Mouse (Mus musculus): ENCODE data around the gene Trim61. TPM values are rescaled to one million over a fixed set of nuclear protein-coding genes. Genes with fewer than 3 reads are reported as not detected.

Gene Trim61
- polyA plus RNA-seq (2021) = 1.8 TPM

DNA sequence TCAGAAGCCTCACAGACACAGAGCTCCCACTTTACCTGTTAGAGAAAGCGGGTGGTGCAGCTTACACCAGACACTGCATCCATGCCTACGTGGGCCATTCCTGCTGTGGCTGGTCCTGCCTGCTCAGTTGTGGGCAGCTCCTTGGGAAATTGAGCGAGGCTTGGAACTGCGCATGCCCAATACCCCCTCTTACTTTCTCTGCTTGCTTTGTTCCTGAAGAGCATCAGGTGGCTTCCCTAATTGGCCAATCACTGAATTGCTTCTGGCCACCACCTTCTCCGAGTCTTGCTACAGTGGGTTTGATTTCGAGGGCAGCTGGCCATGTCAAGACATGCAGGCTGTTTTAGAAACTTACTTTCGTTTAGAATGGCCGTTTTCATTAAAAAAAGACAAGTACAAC is at the start of gene Trim61, which contains the start of gene Trim60:
Gene Trim61, minus strand, starts transcription at position 101 of the 400 bp plus-strand sequence.
Gene Trim60, minus strand, starts transcription at position 162 of the 400 bp plus-strand sequence.
- in situ Hi-C loops (cut with MboI; ENCODE audit: low pct_unique_long_range_greater_than_20kb) = no loop called here
- TF ChIP-seq CTCF (IDR thresholded peaks at IDR 0.05) = no peak
- ChIA-PET CTCF (interaction anchor here (0.7 kb wide), 2 partner anchors 91 to 92 kb away, joined by 3 read pairs; no protein-coding TSS in a partner anchor), POLR2A (interaction anchor here (0.7 kb wide), 1 partner anchor 307 kb away, joined by 3 read pairs; no protein-coding TSS in a partner anchor)
- H3K27me3 ChIP-seq = no peaks in the 10 kb centered on the region
- DNase-seq (ENCODE audit: low read depth, low spot score) (no peak), ATAC-seq (no peak)

GRCm38 (mm10) chr8:65067694-65068472 is 49.6 kb upstream of the Trim61 start:
- TF ChIP-seq CTCF (IDR thresholded peaks at IDR 0.05) = no peak
- CTCF ChIA-PET = interaction anchor here (1.1 to 1.5 kb wide), 3 partner anchors 10 to 85 kb away, joined by 3 read pairs; no protein-coding TSS in a partner anchor
- ATAC-seq (no peak), DNase-seq (ENCODE audit: low read depth, low spot score) (no peak)
- POLR2A ChIA-PET = interaction anchor here (0.5 to 0.6 kb wide), 2 partner anchors 16 to 452 kb away, joined by 3 to 7 read pairs; no protein-coding TSS in a partner anchor
- in situ Hi-C loops (cut with MboI; ENCODE audit: low pct_unique_long_range_greater_than_20kb) = no loop called here
- no peaks in the 10 kb centered on the region for H3K27me3 ChIP-seq

GRCm38 (mm10) chr8:65067031-65067430 is 48.7 kb upstream of the Trim61 start:
- in situ Hi-C loops (cut with MboI; ENCODE audit: low pct_unique_long_range_greater_than_20kb) = no loop called here
- ATAC-seq (no peak), DNase-seq (ENCODE audit: low read depth, low spot score) (no peak)
- no peak for TF ChIP-seq CTCF (IDR thresholded peaks at IDR 0.05)
- POLR2A ChIA-PET = no interaction called here
- H3K27me3 ChIP-seq = no peaks in the 10 kb centered on the region
- CTCF ChIA-PET = interaction anchor here (0.8 to 1.5 kb wide), 3 partner anchors 11 to 41 kb away, joined by 3 to 5 read pairs (median 3); no protein-coding TSS in a partner anchor

GRCm38 (mm10) chr8:65065622-65066021 is 47.3 kb upstream of the Trim61 start:
- no peak for TF ChIP-seq CTCF (IDR thresholded peaks at IDR 0.05)
- ChIA-PET POLR2A (interaction anchor here (0.6 kb wide), 1 partner anchor 38 kb away, joined by 5 read pairs; no protein-coding TSS in a partner anchor), CTCF (interaction anchor here (1.2 kb wide), 1 partner anchor 23 kb away, joined by 4 read pairs; no protein-coding TSS in a partner anchor)
- in situ Hi-C loops (cut with MboI; ENCODE audit: low pct_unique_long_range_greater_than_20kb) = no loop called here
- DNase-seq (ENCODE audit: low read depth, low spot score) (no peak), ATAC-seq (no peak)
- no peaks in the 10 kb centered on the region for H3K27me3 ChIP-seq

GRCm38 (mm10) chr8:65064071-65064470 is 45.7 kb upstream of the Trim61 start:
- ATAC-seq (no peak), DNase-seq (ENCODE audit: low read depth, low spot score) (no peak)
- no peaks in the 10 kb centered on the region for H3K27me3 ChIP-seq
- in situ Hi-C loops (cut with MboI; ENCODE audit: low pct_unique_long_range_greater_than_20kb) = no loop called here
- no peak for TF ChIP-seq CTCF (IDR thresholded peaks at IDR 0.05)
- CTCF ChIA-PET = interaction anchor here (0.6 to 2.1 kb wide), 5 partner anchors 11 to 40 kb away, joined by 3 to 6 read pairs (median 4); no protein-coding TSS in a partner anchor
- POLR2A ChIA-PET = no interaction called here

GRCm38 (mm10) chr8:65062195-65062594 is 43.9 kb upstream of the Trim61 start:
- ATAC-seq = no peak
- no peak for TF ChIP-seq CTCF (IDR thresholded peaks at IDR 0.05)
- POLR2A ChIA-PET = no interaction called here
- in situ Hi-C loops (cut with MboI; ENCODE audit: low pct_unique_long_range_greater_than_20kb) = no loop called here
- DNase-seq (ENCODE audit: low read depth, low spot score) = no peak
- H3K27me3 ChIP-seq = no peaks in the 10 kb centered on the region
- CTCF ChIA-PET = no interaction called here

DNA sequence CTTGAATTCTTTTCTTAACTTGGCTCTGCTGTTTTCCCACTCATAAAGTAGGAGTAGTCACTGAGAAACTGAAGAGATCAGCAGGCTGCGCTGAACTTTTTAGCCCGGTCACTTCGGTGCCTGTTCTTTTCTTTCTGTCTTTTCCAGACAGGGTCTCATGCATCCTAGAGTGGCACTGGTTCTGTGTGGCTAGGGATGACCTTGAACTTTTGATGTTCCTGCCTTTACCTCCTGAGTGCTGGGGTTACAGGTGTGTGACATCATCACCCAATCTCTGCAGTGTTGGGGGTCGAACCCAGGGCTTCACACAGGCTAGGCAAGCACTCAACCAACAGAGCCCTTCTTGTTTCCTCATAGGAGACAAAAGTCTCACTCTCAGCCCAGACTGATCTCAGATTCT is 38.4 kb upstream of the Trim61 start:
- POLR2A ChIA-PET = no interaction called here
- CTCF ChIA-PET = no interaction called here
- no peak for TF ChIP-seq CTCF (IDR thresholded peaks at IDR 0.05)
- H3K27me3 ChIP-seq = no peaks in the 10 kb centered on the region
- DNase-seq (ENCODE audit: low read depth, low spot score) = no peak
- ATAC-seq = no peak
- in situ Hi-C loops (cut with MboI; ENCODE audit: low pct_unique_long_range_greater_than_20kb) = no loop called here

DNA sequence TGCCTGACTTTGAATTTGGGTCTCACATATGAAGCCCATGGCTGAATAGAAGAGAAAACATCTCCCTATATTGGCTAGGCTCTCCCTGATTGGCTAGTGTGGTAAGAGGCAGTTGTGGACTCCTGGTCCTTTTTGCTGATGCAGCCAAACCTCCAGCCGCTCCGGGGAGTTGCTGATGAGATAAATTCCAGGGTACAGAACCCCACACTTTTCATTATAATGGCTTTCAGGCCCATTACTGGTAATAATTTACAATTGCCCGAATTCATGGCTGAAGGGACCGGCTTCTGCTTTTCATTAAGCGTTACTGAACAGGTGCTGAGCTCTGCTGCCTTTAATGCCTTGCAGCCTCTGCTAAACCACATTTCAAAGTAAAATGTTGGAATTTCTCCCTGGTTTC is 35.6 kb upstream of the Trim61 start:
- no peaks in the 10 kb centered on the region for H3K27me3 ChIP-seq
- ChIA-PET POLR2A (no interaction called here), CTCF (no interaction called here)
- DNase-seq (ENCODE audit: low read depth, low spot score) = no peak
- no peak for ATAC-seq
- in situ Hi-C loops (cut with MboI; ENCODE audit: low pct_unique_long_range_greater_than_20kb) = no loop called here
- TF ChIP-seq CTCF (IDR thresholded peaks at IDR 0.05) = no peak

- no peaks in the 10 kb centered on the region for H3K27me3 ChIP-seq
- no peak for TF ChIP-seq CTCF (IDR thresholded peaks at IDR 0.05)
- in situ Hi-C loops (cut with MboI; ENCODE audit: low pct_unique_long_range_greater_than_20kb) = no loop called here
- ChIA-PET CTCF (interaction anchor here (0.8 kb wide), 1 partner anchor 14 kb away, joined by 3 read pairs; no protein-coding TSS in a partner anchor), POLR2A (no interaction called here)
- no peak for DNase-seq (ENCODE audit: low read depth, low spot score)
- ATAC-seq = no peak
Measured at GRCm38 (mm10) chr8:65053554-65053953, 35.2 kb upstream of the Trim61 start.

GRCm38 (mm10) chr8:65047801-65048200 is 29.5 kb upstream of the Trim61 start:
- ChIA-PET POLR2A (no interaction called here), CTCF (no interaction called here)

DNA sequence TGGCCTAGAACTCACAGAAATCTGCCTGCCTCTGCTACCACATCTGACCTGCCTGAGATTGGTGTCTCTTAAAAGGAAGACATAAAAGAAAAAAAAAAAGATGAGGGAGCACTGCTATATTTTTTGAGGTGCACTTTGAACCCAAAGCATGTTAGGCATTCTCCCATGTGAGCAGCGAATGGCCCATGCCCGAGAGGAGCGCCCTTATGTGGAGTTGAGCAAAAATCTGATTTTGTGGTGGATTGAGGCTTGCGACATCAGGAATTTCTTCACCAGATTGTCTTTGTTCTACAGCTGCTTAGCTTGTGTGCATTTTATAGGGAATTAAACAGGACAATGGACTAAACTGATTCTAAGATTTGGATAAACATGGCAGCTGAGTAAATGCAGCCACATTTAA is 28.9 kb upstream of the Trim61 start:
- POLR2A ChIA-PET = no interaction called here
- H3K27me3 ChIP-seq = no peaks in the 10 kb centered on the region
- in situ Hi-C loops (cut with MboI; ENCODE audit: low pct_unique_long_range_greater_than_20kb) = no loop called here
- DNase-seq (ENCODE audit: low read depth, low spot score) = no peak
- CTCF ChIA-PET = no interaction called here
- no peak for TF ChIP-seq CTCF (IDR thresholded peaks at IDR 0.05)
- ATAC-seq = no peak

More at GRCm38 (mm10) chr8:65047801-65048200, 29.5 kb upstream of the Trim61 start:
- in situ Hi-C loops (cut with MboI; ENCODE audit: low pct_unique_long_range_greater_than_20kb) = no loop called here
- ATAC-seq = no peak
- TF ChIP-seq CTCF (IDR thresholded peaks at IDR 0.05) = no peak
- no peaks in the 10 kb centered on the region for H3K27me3 ChIP-seq
- DNase-seq (ENCODE audit: low read depth, low spot score) = no peak
